Mouse (Mus musculus): Measurements from ENCODE around the gene Klhl6. TPM values are rescaled to one million over a fixed set of nuclear protein-coding genes. Genes with fewer than 3 reads are reported as not detected.

Klhl6 gene
- total RNA-seq, 2 experiments from 2014 or later, result 1.1 to 2.0 TPM

- DNase-seq (ENCODE audit: low spot score in 2 of 2), result no peak
- intact Hi-C loops (cut with DNase I), result no loop called here
Measured at GRCm38 (mm10) chr16:19973480-19973879, 9.4 kb downstream of the Klhl6 start.

GRCm38 (mm10) chr16:19972736-19973350 is 10.0 kb downstream of the Klhl6 start:
- no peak for DNase-seq (ENCODE audit: low spot score in 2 of 2)

GRCm38 (mm10) chr16:19969506-19969905 is 13.3 kb downstream of the Klhl6 start:
- no peak for DNase-seq (ENCODE audit: low spot score in 2 of 2)
- intact Hi-C loops (cut with DNase I), result no loop called here

More at GRCm38 (mm10) chr16:19972736-19973350, 10.0 kb downstream of the Klhl6 start:
- intact Hi-C loops (cut with DNase I), result no loop called here

GRCm38 (mm10) chr16:19968666-19969065 is 14.2 kb downstream of the Klhl6 start:
- intact Hi-C loops (cut with DNase I), result no loop called here

GRCm38 (mm10) chr16:19967897-19968392 is 14.9 kb downstream of the Klhl6 start:
- DNase-seq (ENCODE audit: low spot score in 2 of 2), result no peak
- intact Hi-C loops (cut with DNase I), result no loop called here

More at GRCm38 (mm10) chr16:19968666-19969065, 14.2 kb downstream of the Klhl6 start:
- no peak for DNase-seq (ENCODE audit: low spot score in 2 of 2)

- intact Hi-C loops (cut with DNase I), result no loop called here
Measured at GRCm38 (mm10) chr16:19966976-19967375, 15.9 kb downstream of the Klhl6 start.

GRCm38 (mm10) chr16:19966437-19966836 is 16.4 kb downstream of the Klhl6 start:
- DNase-seq (ENCODE audit: low spot score in 2 of 2), result no peak
- intact Hi-C loops (cut with DNase I), result no loop called here

More at GRCm38 (mm10) chr16:19966976-19967375, 15.9 kb downstream of the Klhl6 start:
- DNase-seq (ENCODE audit: low spot score in 2 of 2), result no peak

- intact Hi-C loops (cut with DNase I), result no loop called here
Measured at GRCm38 (mm10) chr16:19962951-19963350, 19.9 kb downstream of the Klhl6 start.

GRCm38 (mm10) chr16:19961070-19961469 is 21.8 kb downstream of the Klhl6 start:
- no peak for DNase-seq (ENCODE audit: low spot score in 2 of 2)
- intact Hi-C loops (cut with DNase I), result no loop called here

More at GRCm38 (mm10) chr16:19962951-19963350, 19.9 kb downstream of the Klhl6 start:
- no peak for DNase-seq (ENCODE audit: low spot score in 2 of 2)

GRCm38 (mm10) chr16:19960407-19961058 is 22.3 kb downstream of the Klhl6 start:
- intact Hi-C loops (cut with DNase I), result no loop called here
- no peak for DNase-seq (ENCODE audit: low spot score in 2 of 2)

- intact Hi-C loops (cut with DNase I), result no loop called here
- no peak for DNase-seq (ENCODE audit: low spot score in 2 of 2)
Measured at GRCm38 (mm10) chr16:19957051-19957450, 25.8 kb downstream of the Klhl6 start.

- intact Hi-C loops (cut with DNase I), result no loop called here
- no peak for DNase-seq (ENCODE audit: low spot score in 2 of 2)
Measured at GRCm38 (mm10) chr16:19947336-19947735, 35.5 kb downstream of the Klhl6 start.

- intact Hi-C loops (cut with DNase I), result no loop called here
- DNase-seq (ENCODE audit: low spot score in 2 of 2), result no peak
Measured at GRCm38 (mm10) chr16:19946578-19947298, 36.1 kb downstream of the Klhl6 start.

- no peak for DNase-seq (ENCODE audit: low spot score in 2 of 2)
- intact Hi-C loops (cut with DNase I), result no loop called here
Measured at GRCm38 (mm10) chr16:19920823-19921222, 62.0 kb downstream of the Klhl6 start.

GRCm38 (mm10) chr16:19918286-19918685 is 64.6 kb downstream of the Klhl6 start:
- intact Hi-C loops (cut with DNase I), result no loop called here
- DNase-seq (ENCODE audit: low spot score in 2 of 2), result no peak

GRCm38 (mm10) chr16:19912582-19912981 is 70.3 kb downstream of the Klhl6 start:
- intact Hi-C loops (cut with DNase I), result no loop called here
- DNase-seq (ENCODE audit: low spot score in 2 of 2), result no peak

- intact Hi-C loops (cut with DNase I), result no loop called here
- no peak for DNase-seq (ENCODE audit: low spot score in 2 of 2)
Measured at GRCm38 (mm10) chr16:19908291-19908690, 74.5 kb downstream of the Klhl6 start.

- intact Hi-C loops (cut with DNase I), result no loop called here
- no peak for DNase-seq (ENCODE audit: low spot score in 2 of 2)
Measured at GRCm38 (mm10) chr16:19907103-19907502, 75.7 kb downstream of the Klhl6 start.

- no peak for DNase-seq (ENCODE audit: low spot score in 2 of 2)
- intact Hi-C loops (cut with DNase I), result no loop called here
Measured at GRCm38 (mm10) chr16:19904734-19905479, 77.9 kb downstream of the Klhl6 start.

- DNase-seq (ENCODE audit: low spot score in 2 of 2), result no peak
- intact Hi-C loops (cut with DNase I), result no loop called here
Measured at GRCm38 (mm10) chr16:19903792-19904191, 79.0 kb downstream of the Klhl6 start.
